Mouse (Mus musculus) lung, postnatal 36 days (tissue): ENCODE results near the gene Cpne6.

Experiments
- DNase-seq: peaks from one replicate; pipeline ENCODE4 v3.0.0; 2022; ENCODE audit warnings: mixed read lengths

The Cpne6 gene

GRCm38 (mm10) chr14:55510125-55510731, at the start of gene Cpne6:
TSS of gene Cpne6 (plus strand) at chr14:55510445.
- DNase-seq, result no peak

GRCm38 (mm10) chr14:55461757-55462156, 48.5 kb upstream of the Cpne6 start:
- DNase-seq, result no peak

- DNase-seq, result no peak
These were observed 43.8 kb upstream of the Cpne6 start for GRCm38 (mm10) chr14:55466481-55466880.

- DNase-seq, result no peak
These were observed 43.1 kb upstream of the Cpne6 start for GRCm38 (mm10) chr14:55467108-55467507.

- DNase-seq, result no peak
These were observed 41.9 kb upstream of the Cpne6 start for GRCm38 (mm10) chr14:55468301-55468741.

- DNase-seq, result no peak
These were observed 41.2 kb upstream of the Cpne6 start for GRCm38 (mm10) chr14:55469041-55469440.

GRCm38 (mm10) chr14:55469821-55470220, 40.4 kb upstream of the Cpne6 start:
- DNase-seq, result no peak

GRCm38 (mm10) chr14:55470806-55471205, 39.4 kb upstream of the Cpne6 start:
- peak; percentile 54 for DNase-seq

GRCm38 (mm10) chr14:55475654-55476053, 34.6 kb upstream of the Cpne6 start:
- DNase-seq, result no peak

GRCm38 (mm10) chr14:55477421-55477820, 32.8 kb upstream of the Cpne6 start:
- DNase-seq, result no peak

- DNase-seq, result no peak
These were observed 32.4 kb upstream of the Cpne6 start for GRCm38 (mm10) chr14:55477829-55478228.

GRCm38 (mm10) chr14:55478651-55479599, 31.3 kb upstream of the Cpne6 start, which contains the start of gene Dhrs4:
TSS of gene Dhrs4 (plus strand) at chr14:55478758.
- DNase-seq, result peak; percentile 86

GRCm38 (mm10) chr14:55479629-55480028, 30.6 kb upstream of the Cpne6 start:
- no peak for DNase-seq

- DNase-seq, result no peak
These were observed 25.7 kb upstream of the Cpne6 start for GRCm38 (mm10) chr14:55484430-55485085.

GRCm38 (mm10) chr14:55486836-55487235, 23.4 kb upstream of the Cpne6 start:
- DNase-seq, result no peak

GRCm38 (mm10) chr14:55490361-55491201, 19.7 kb upstream of the Cpne6 start, which contains the start of gene Carmil3:
TSS of gene Carmil3 (plus strand) at chr14:55490651.
- peak; percentile 53 for DNase-seq

GRCm38 (mm10) chr14:55491291-55491833, 18.9 kb upstream of the Cpne6 start:
- peak; percentile 57 for DNase-seq

- DNase-seq, result no peak
These were observed 18.1 kb upstream of the Cpne6 start for GRCm38 (mm10) chr14:55492103-55492502.

GRCm38 (mm10) chr14:55495509-55496240, 14.6 kb upstream of the Cpne6 start:
- DNase-seq, result no peak

GRCm38 (mm10) chr14:55496761-55497448, 13.3 kb upstream of the Cpne6 start:
- no peak for DNase-seq

GRCm38 (mm10) chr14:55497449-55497821, 12.8 kb upstream of the Cpne6 start:
- DNase-seq, result peak; percentile 88
